Mouse (Mus musculus) myocyte (in vitro differentiated cells): Measurements from ENCODE around the gene Hdac7.

Experiments used
- E2F4 ChIP-seq: IDR thresholded peaks from one replicate; pipeline ENCODE4 v1.6.1; 2011; ENCODE audit warnings: mild to moderate bottlenecking, control low read depth, moderate library complexity; ENCODE audit not compliant: insufficient read depth
- MAX ChIP-seq: IDR thresholded peaks from one replicate; pipeline ENCODE4 v1.6.1; 2011; ENCODE audit warnings: low read depth, mild to moderate bottlenecking, control low read depth
- POLR2A ChIP-seq: IDR thresholded peaks from one replicate; pipeline ENCODE4 v1.6.1; 2011; ENCODE audit warnings: low read depth, mild to moderate bottlenecking, control low read depth, moderate library complexity; ENCODE audit not compliant: insufficient read length
- POLR2AphosphoS2 ChIP-seq: IDR thresholded peaks from one replicate; pipeline ENCODE4 v1.6.1; 2011; ENCODE audit warnings: low read depth, control low read depth; ENCODE audit not compliant: insufficient read length
- TCF3 ChIP-seq: IDR thresholded peaks from one replicate; pipeline ENCODE4 v1.6.1; 2011; ENCODE audit warnings: low read depth, control low read depth; ENCODE audit not compliant: insufficient read length

GRCm38 (mm10) chr15:97839473-97839872, 4.8 kb downstream of the Hdac7 start:
- TF ChIP-seq E2F4 (no peak), POLR2A (no peak), MAX (no peak), TCF3 (no peak), POLR2AphosphoS2 (no peak)
